Mouse (Mus musculus): Measurements from ENCODE around the gene Gnat3.

- TF ChIP-seq GATA1 (IDR thresholded peaks at IDR 0.05; ENCODE audit: borderline replicate concordance, low read length) (no peak), FLI1 (IDR thresholded peaks at IDR 0.05; ENCODE audit: low read length) (no peak)
Observed at GRCm38 (mm10) chr5:17962249-17962648, at the start of gene Gnat3.

Measured in megakaryocyte, embryonic 14.5 days (primary cell).